Mouse (Mus musculus) forebrain, embryonic 13.5 days (tissue): ENCODE data around the gene Sf3b6. TPM values are rescaled to one million over a fixed set of nuclear protein-coding genes. Genes with fewer than 3 reads are reported as not detected.
A peak's percentile ranks its signal among the peaks of the same experiment; 100 is the strongest.

Experiments used
- ATAC-seq: fragments of 200-750 bp; cut with Nextera tagmentation; 2 replicates; pipeline ENCODE4 v1.8.0; 2017
- H3K27ac ChIP-seq: fragments of 300-500 bp; sonication (generic); 2 replicates; pipeline ENCODE4 v1.5.1; 2015; ENCODE audit warnings: inconsistent platforms, mild to moderate bottlenecking, moderate library complexity
- H3K27me3 ChIP-seq: fragments of 300-500 bp; sonication (generic); 2 replicates; pipeline ENCODE4 v1.6.1; 2015; ENCODE audit warnings: mild to moderate bottlenecking, inconsistent platforms
- H3K36me3 ChIP-seq: fragments of 300-500 bp; sonication (generic); 2 replicates; pipeline ENCODE4 v1.6.1; 2015; ENCODE audit warnings: mild to moderate bottlenecking, inconsistent platforms; ENCODE audit not compliant: poor library complexity, severe bottlenecking
- H3K4me1 ChIP-seq: fragments of 300-500 bp; sonication (generic); 2 replicates; pipeline ENCODE4 v1.6.1; 2015; ENCODE audit warnings: inconsistent platforms
- H3K4me2 ChIP-seq: fragments of 300-500 bp; sonication (generic); 2 replicates; pipeline ENCODE4 v1.6.1; 2015; ENCODE audit warnings: inconsistent platforms, mild to moderate bottlenecking, moderate library complexity
- H3K4me3 ChIP-seq: fragments of 300-500 bp; sonication (generic); 2 replicates; pipeline ENCODE4 v1.5.1; 2015; ENCODE audit warnings: mild to moderate bottlenecking, inconsistent platforms
- H3K9ac ChIP-seq: fragments of 300-500 bp; sonication (generic); 2 replicates; pipeline ENCODE4 v1.6.1; 2015; ENCODE audit warnings: mild to moderate bottlenecking, inconsistent platforms
- H3K9me3 ChIP-seq: fragments of 300-500 bp; sonication (generic); replicated peaks from 2 replicates; pipeline ENCODE4 v1.6.1; 2016; ENCODE audit warnings: inconsistent platforms
- WGBS: fragments of 180-500 bp; shearing (Covaris S2); methylation state at CpG from one replicate; pipeline ENCODE4 v1.1.7; 2015; 5-methylcytosine and 5-hydroxymethylcytosine counted together
- polyA plus RNA-seq: library from polyadenylated mRNA; unstranded; fragments of >200 nt; fragmentation: Nextera tagmentation; extraction: Ambion mirVana; gene quantifications from 2 replicates; pipeline ENCODE4 v1.2.1, GENCODE M21; 2015

Sf3b6 gene
- polyA plus RNA-seq, 1 experiment from 2014 or later: 345 TPM

- Histone ChIP-seq H3K9ac (no peak overlapping the region; the same call in 1 of the 2 replicates), H3K4me2 (peak overlapping the region; percentile 72), H3K36me3 (peaks cover 4% of the 10 kb centered on the region; the same call in 1 of the 2 replicates), H3K27ac (no peak overlapping the region), H3K27me3 (peaks cover 10% of the 10 kb centered on the region; the same call in 1 of the 2 replicates), H3K4me3 (peak overlapping the region; percentile 37; the same call in 1 of the 2 replicates), H3K4me1 (peaks cover 12% of the 10 kb centered on the region), H3K9me3 (no peaks in the 10 kb centered on the region)
- ATAC-seq: no peak; the same call in 1 of the 2 replicates
- WGBS: 78% methylated on average over 6 of the region's 6 CpGs
Observed at GRCm38 (mm10) chr12:4873531-4873930, 56.2 kb downstream of the Sf3b6 start.

DNA sequence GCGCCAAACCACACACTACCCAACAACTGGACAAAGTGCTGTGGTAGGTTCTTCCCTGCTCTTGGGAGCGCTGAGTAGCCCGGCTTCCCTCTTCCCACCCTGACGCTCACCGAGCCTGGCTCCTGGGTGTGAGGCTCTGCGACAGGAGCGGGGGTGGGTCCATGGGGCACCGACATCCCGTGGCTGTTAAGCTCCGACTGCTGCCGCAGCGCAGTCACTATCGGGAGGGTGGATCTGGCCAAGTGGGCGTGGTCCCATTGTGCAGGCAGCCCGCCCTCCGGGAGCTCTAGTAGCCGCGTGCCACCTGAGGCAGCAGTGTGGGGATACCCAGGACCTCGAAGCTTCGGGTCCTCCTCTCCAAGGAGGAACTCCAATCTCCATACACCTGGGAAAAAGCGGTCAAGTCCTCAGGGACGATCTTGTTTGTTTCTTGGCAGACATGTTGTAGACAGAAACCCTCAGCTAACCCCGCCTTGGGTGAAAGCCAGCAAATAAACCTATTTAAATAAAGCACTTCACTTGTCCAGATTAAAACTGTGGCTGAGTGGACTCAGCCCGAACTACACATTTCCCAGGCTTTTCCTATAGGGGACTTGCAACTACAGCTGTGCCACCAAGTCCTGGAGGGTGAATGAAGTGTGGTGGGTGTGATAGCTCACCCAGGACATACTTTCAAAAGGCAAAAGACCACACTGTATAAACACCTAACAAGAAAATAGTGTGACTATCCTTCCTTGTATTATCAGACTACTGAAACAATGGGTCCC lies 57.0 kb downstream of the Sf3b6 start, which contains the start of gene Mfsd2b:
TSS of gene Mfsd2b (minus strand) at position 199 of the 767 bp plus-strand sequence.
- 4% methylated on average over 24 of the region's 24 CpGs for WGBS
- Histone ChIP-seq H3K9ac (peak within 1 kb of the TSS; percentile 60), H3K36me3 (peaks cover 11% of the 10 kb centered on the region), H3K27ac (no peak within 1 kb of the TSS), H3K9me3 (no peaks in the 10 kb centered on the region), H3K4me2 (peak within 1 kb of the TSS; percentile 72), H3K27me3 (peaks cover 10% of the 10 kb centered on the region; the same call in 1 of the 2 replicates), H3K4me3 (peak within 1 kb of the TSS; percentile 37), H3K4me1 (peaks cover 12% of the 10 kb centered on the region)
- ATAC-seq: peak; percentile 86

GRCm38 (mm10) chr12:4875623-4876022 lies 58.3 kb downstream of the Sf3b6 start:
- Histone ChIP-seq H3K9me3 (no peaks in the 10 kb centered on the region), H3K4me1 (peaks cover 12% of the 10 kb centered on the region), H3K4me3 (no peak overlapping the region), H3K9ac (no peak overlapping the region), H3K27ac (no peak overlapping the region), H3K36me3 (peaks cover 15% of the 10 kb centered on the region), H3K4me2 (no peak overlapping the region), H3K27me3 (peaks cover 10% of the 10 kb centered on the region; the same call in 1 of the 2 replicates)
- no peak for ATAC-seq
- 77% methylated on average over 8 of the region's 8 CpGs for WGBS

Other genes starting within 250 kb of the Sf3b6 start
- 14.0 and 14.5 TPM in 2 replicates for gene Itsn2, start 224.9 kb upstream of the Sf3b6 start, polyA plus RNA-seq
- gene Gm3625, start 224.6 kb upstream of the Sf3b6 start, polyA plus RNA-seq: not detected in 2 replicates
- gene Fam228a, start 79.1 kb upstream of the Sf3b6 start, polyA plus RNA-seq: 0.53 and 0.67 TPM in 2 replicates
- 8.0 and 8.5 TPM in 2 replicates for gene Pfn4, start 48.5 kb upstream of the Sf3b6 start, polyA plus RNA-seq
- 4.3 and 4.7 TPM in 2 replicates for gene Fam228b, start 48.3 kb upstream of the Sf3b6 start, polyA plus RNA-seq
- gene Fkbp1b, start 24.0 kb downstream of the Sf3b6 start, polyA plus RNA-seq: 7.5 and 10.3 TPM in 2 replicates
- gene Wdcp, start 25.8 kb downstream of the Sf3b6 start, polyA plus RNA-seq: 20.4 and 21.5 TPM in 2 replicates
- gene Mfsd2b, start 56.8 kb downstream of the Sf3b6 start, polyA plus RNA-seq: 0.97 and 1.3 TPM in 2 replicates
- 44.6 and 47.2 TPM in 2 replicates for gene Ubxn2a, start 90.2 kb downstream of the Sf3b6 start, polyA plus RNA-seq
- gene Atad2b, start 99.8 kb downstream of the Sf3b6 start, polyA plus RNA-seq: 14.5 and 14.7 TPM in 2 replicates